Mouse (Mus musculus) myocyte (in vitro differentiated cells): ENCODE results near the gene Eif4e1b.

Experiments used
- CEBPB ChIP-seq: IDR thresholded peaks from 2 replicates; pipeline ENCODE4 v1.6.1; 2011; ENCODE audit warnings: mild to moderate bottlenecking, moderate library complexity; ENCODE audit not compliant: poor library complexity, insufficient read depth, severe bottlenecking
- E2F4 ChIP-seq: IDR thresholded peaks from one replicate; pipeline ENCODE4 v1.6.1; 2011; ENCODE audit warnings: mild to moderate bottlenecking, control low read depth, moderate library complexity; ENCODE audit not compliant: insufficient read depth
- MAX ChIP-seq: IDR thresholded peaks from one replicate; pipeline ENCODE4 v1.6.1; 2011; ENCODE audit warnings: low read depth, mild to moderate bottlenecking, control low read depth
- MYOD1 ChIP-seq, 3 experiments: IDR thresholded peaks; one replicate each; pipeline ENCODE4 v1.6.1; 2011; ENCODE audit warnings: control low read depth in 2 of 3, low read depth in 2 of 3, mild to moderate bottlenecking in 2 of 3, moderate library complexity in 1 of 3; ENCODE audit not compliant: insufficient read length in 2 of 3, control insufficient read depth in 1 of 3
- MYOG ChIP-seq, 3 experiments: IDR thresholded peaks; one replicate each; pipeline ENCODE4 v1.6.1; 2011; ENCODE audit warnings: control low read depth in 2 of 3, low read depth in 2 of 3, mild to moderate bottlenecking in 2 of 3; ENCODE audit not compliant: insufficient read length in 2 of 3, control insufficient read depth in 1 of 3, insufficient read depth in 1 of 3
- POLR2A ChIP-seq: IDR thresholded peaks from one replicate; pipeline ENCODE4 v1.6.1; 2011; ENCODE audit warnings: low read depth, mild to moderate bottlenecking, control low read depth, moderate library complexity; ENCODE audit not compliant: insufficient read length
- POLR2AphosphoS2 ChIP-seq: IDR thresholded peaks from one replicate; pipeline ENCODE4 v1.6.1; 2011; ENCODE audit warnings: low read depth, control low read depth; ENCODE audit not compliant: insufficient read length
- SRF ChIP-seq: IDR thresholded peaks from one replicate; pipeline ENCODE4 v1.6.1; 2011; ENCODE audit warnings: low read depth; ENCODE audit not compliant: control insufficient read depth, insufficient read length
- TCF12 ChIP-seq: IDR thresholded peaks from one replicate; pipeline ENCODE4 v1.6.1; 2011; ENCODE audit warnings: mild to moderate bottlenecking, control low read depth; ENCODE audit not compliant: poor library complexity, insufficient read depth, severe bottlenecking
- TCF3 ChIP-seq: IDR thresholded peaks from one replicate; pipeline ENCODE4 v1.6.1; 2011; ENCODE audit warnings: low read depth, control low read depth; ENCODE audit not compliant: insufficient read length
- USF1 ChIP-seq: IDR thresholded peaks from one replicate; pipeline ENCODE4 v1.6.1; 2011; ENCODE audit warnings: low read depth, mild to moderate bottlenecking, control low read depth, moderate library complexity

DNA sequence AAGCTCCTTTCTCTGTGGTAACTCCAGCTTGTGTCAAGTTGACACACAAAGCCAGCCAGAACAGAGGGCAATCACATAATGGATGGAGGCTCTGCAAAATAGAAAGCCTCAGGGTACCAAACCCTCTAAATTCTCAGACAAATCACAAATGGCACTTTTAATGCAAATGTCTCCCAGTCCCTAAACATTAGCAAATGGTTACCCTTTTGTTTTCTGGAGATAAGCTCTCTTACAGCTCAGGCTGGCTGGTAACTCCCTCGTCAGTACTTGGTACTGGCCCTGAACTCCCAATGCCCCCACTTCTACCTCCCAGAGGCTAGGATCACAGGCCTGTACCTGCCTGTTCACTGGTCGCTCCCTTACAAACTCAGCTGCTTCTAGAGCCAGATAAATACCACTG lies 563 bp upstream of the Eif4e1b start:
- no peak for TF ChIP-seq MAX
- TF ChIP-seq POLR2A: no peak
- TF ChIP-seq TCF12: no peak
- no peak for TF ChIP-seq MYOG (IDR thresholded peaks at IDR 0.05; ENCODE audit: control insufficient read depth in 1 of 3, insufficient read depth in 1 of 3, insufficient read length in 2 of 3, low read depth in 2 of 3)
- no peak for TF ChIP-seq SRF
- TF ChIP-seq E2F4: no peak
- TF ChIP-seq TCF3: no peak
- no peak for TF ChIP-seq USF1
- no peak for TF ChIP-seq MYOD1 (IDR thresholded peaks at IDR 0.05; ENCODE audit: control insufficient read depth in 1 of 3, insufficient read length in 2 of 3, low read depth in 2 of 3)
- TF ChIP-seq POLR2AphosphoS2: no peak
- TF ChIP-seq CEBPB: no peak
